In the genomic region with DNA sequence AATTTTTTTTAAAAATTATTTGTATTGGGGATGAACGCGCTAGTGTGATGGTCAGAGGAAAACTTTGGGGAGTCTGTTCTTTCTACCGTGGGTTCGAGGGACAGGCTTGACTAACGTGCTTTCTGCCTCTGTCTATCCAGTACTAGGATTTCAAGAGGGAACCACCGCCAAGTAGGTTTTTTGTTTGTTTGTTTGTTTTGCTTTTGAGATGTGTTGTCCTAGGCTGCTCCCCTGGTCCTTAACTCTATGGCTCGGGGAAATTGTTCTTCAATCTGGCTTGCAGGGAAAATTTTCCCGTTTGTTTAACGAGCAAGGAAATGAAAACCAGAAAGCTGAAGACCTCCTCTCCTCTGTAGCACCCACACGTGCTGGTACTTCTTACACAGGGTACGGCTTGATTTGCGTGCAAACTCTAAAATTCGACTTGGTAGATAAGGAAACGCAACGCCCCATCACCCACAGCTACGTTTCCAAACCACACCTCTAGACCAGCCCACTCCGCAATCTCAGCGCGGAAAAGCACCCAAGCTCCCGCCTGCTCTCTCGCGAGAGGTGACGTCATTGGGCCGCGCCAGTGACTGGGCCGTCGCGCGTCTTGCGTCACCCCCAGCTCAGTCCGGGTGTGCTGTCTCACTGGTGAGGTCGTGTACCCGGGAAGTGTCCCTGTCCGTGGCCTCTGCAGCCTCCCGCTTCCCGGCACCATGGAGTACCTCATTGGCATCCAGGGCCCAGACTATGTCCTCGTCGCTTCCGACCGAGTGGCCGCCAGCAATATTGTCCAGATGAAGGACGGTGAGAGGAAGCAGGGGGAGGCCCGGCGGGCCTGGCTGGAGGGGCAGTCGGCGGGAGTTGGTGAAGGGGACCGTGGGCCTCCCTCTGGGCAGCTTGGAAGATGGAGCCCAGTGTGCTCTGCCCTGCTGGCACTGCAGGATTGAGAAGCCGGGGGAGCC, we compare ENCODE assay signal across 8 mouse cellular contexts. TPM values are rescaled to one million over a fixed set of nuclear protein-coding genes. Genes with fewer than 3 reads are reported as not detected.
DNase-seq lines count a peak whose midpoint lies in the region; ATAC-seq and TF ChIP-seq lines count a peak whose summit lies in the region.

Gene Psmb2 (plus strand): TSS at position 577 of the 950 bp plus-strand sequence.

- TF ChIP-seq POLR2A in testis, adult 2 months (IDR thresholded peaks at IDR 0.05; ENCODE audit: control insufficient read depth, low read depth, low read length) = peak; percentile 95

- WGBS in forebrain, embryonic 12.5 days = 4% methylated on average over 48 of the region's 48 CpGs
- WGBS in heart, postnatal 0 days = 3% methylated on average over 48 of the region's 48 CpGs
- WGBS in liver, embryonic 16.5 days (ENCODE audit: insufficient replicate concordance) = 3% methylated on average over 48 of the region's 48 CpGs
- WGBS in neural tube, embryonic 13.5 days = 3% methylated on average over 48 of the region's 48 CpGs

- H3K27ac ChIP-seq in forebrain, embryonic 12.5 days = peak within 1 kb of the TSS; percentile 83
- peak within 1 kb of the TSS; percentile 68 for H3K27ac ChIP-seq in heart, postnatal 0 days (ENCODE audit: low read depth)
- peak within 1 kb of the TSS; percentile 75 for H3K27ac ChIP-seq in liver, embryonic 16.5 days (ENCODE audit: low read length)
- H3K27ac ChIP-seq in neural tube, embryonic 13.5 days (replicated peaks) = peak within 1 kb of the TSS; percentile 85
- peak within 1 kb of the TSS; percentile 85 for H3K27ac ChIP-seq in testis, adult 2 months (ENCODE audit: control insufficient read depth, insufficient read depth, low read depth, low read length)

- peaks cover 30% of the 10 kb centered on the region for H3K4me1 ChIP-seq in E14TG2a.4 (replicated peaks; ENCODE audit: low read depth, low read length)
- peaks cover 17% of the 10 kb centered on the region for H3K4me1 ChIP-seq in forebrain, embryonic 12.5 days
- H3K4me1 ChIP-seq in heart, postnatal 0 days (ENCODE audit: control insufficient read depth, insufficient read depth) = no peaks in the 10 kb centered on the region; the same call in 1 of the 2 replicates
- H3K4me1 ChIP-seq in liver, embryonic 16.5 days (ENCODE audit: control insufficient read depth, low read depth, low read length) = peaks cover 26% of the 10 kb centered on the region
- H3K4me1 ChIP-seq in neural tube, embryonic 13.5 days (replicated peaks) = peaks cover 27% of the 10 kb centered on the region
- no peaks in the 10 kb centered on the region; the same call in 1 of the 2 replicates for H3K4me1 ChIP-seq in testis, adult 2 months (ENCODE audit: control insufficient read depth, insufficient read depth, low read length)

- peak; percentile 97 for TF ChIP-seq EP300 in heart, postnatal 0 days (IDR thresholded peaks at IDR 0.05; ENCODE audit: low read depth)

- no peaks in the 10 kb centered on the region for H3K27me3 ChIP-seq in E14TG2a.4 (ENCODE audit: insufficient read depth, low read length)
- H3K27me3 ChIP-seq in forebrain, embryonic 12.5 days = peaks cover 8% of the 10 kb centered on the region; the same call in 1 of the 2 replicates
- H3K27me3 ChIP-seq in heart, postnatal 0 days (ENCODE audit: control insufficient read depth, insufficient read depth, low read length) = no peaks in the 10 kb centered on the region
- no peaks in the 10 kb centered on the region for H3K27me3 ChIP-seq in liver, embryonic 16.5 days (ENCODE audit: control insufficient read depth, insufficient read depth, low read depth, low read length)
- no peaks in the 10 kb centered on the region for H3K27me3 ChIP-seq in neural tube, embryonic 13.5 days
- H3K27me3 ChIP-seq in testis, adult 2 months (ENCODE audit: control insufficient read depth, insufficient read depth, low read length) = no peaks in the 10 kb centered on the region

- peaks cover 24% of the 10 kb centered on the region for H3K36me3 ChIP-seq in E14TG2a.4 (ENCODE audit: insufficient read depth, low read length)
- no peaks in the 10 kb centered on the region for H3K36me3 ChIP-seq in forebrain, embryonic 12.5 days (replicated peaks)
- H3K36me3 ChIP-seq in heart, postnatal 0 days (replicated peaks; ENCODE audit: control insufficient read depth, insufficient read depth, low read length) = no peaks in the 10 kb centered on the region
- no peaks in the 10 kb centered on the region for H3K36me3 ChIP-seq in liver, embryonic 16.5 days (ENCODE audit: control insufficient read depth, insufficient read depth)
- no peaks in the 10 kb centered on the region for H3K36me3 ChIP-seq in neural tube, embryonic 13.5 days
- H3K36me3 ChIP-seq in testis, adult 2 months (ENCODE audit: control insufficient read depth, insufficient read depth, low read length) = no peaks in the 10 kb centered on the region

- no peak for TF ChIP-seq CTCF in E14TG2a.4 (conservative IDR thresholded peaks at IDR 0.05; ENCODE audit: low read length)
- no peak for TF ChIP-seq CTCF in heart, postnatal 0 days (IDR thresholded peaks at IDR 0.05; ENCODE audit: low read depth)
- no peak for TF ChIP-seq CTCF in testis, adult 2 months (IDR thresholded peaks at IDR 0.05; ENCODE audit: control insufficient read depth, insufficient read depth, insufficient replicate concordance, low read depth, low read length)

- DNase-seq in c-Kit-positive CD71-positive TER-119-positive erythroid progenitor cells, embryonic 14.5 days (ENCODE audit: low spot score) = peak; percentile 97
- peak; percentile 92 for DNase-seq in heart, postnatal 0 days (ENCODE audit: low spot score)
- peak; percentile 99 to 100 for DNase-seq in kidney, postnatal 4 days

- no peaks in the 10 kb centered on the region for H3K9me3 ChIP-seq in E14TG2a.4 (ENCODE audit: low read length)
- no peaks in the 10 kb centered on the region for H3K9me3 ChIP-seq in forebrain, embryonic 12.5 days
- no peaks in the 10 kb centered on the region for H3K9me3 ChIP-seq in heart, postnatal 0 days (replicated peaks; ENCODE audit: control insufficient read depth, low read length)
- no peaks in the 10 kb centered on the region for H3K9me3 ChIP-seq in liver, embryonic 16.5 days (replicated peaks; ENCODE audit: control insufficient read depth, low read length)
- no peaks in the 10 kb centered on the region for H3K9me3 ChIP-seq in neural tube, embryonic 13.5 days

- H3K4me2 ChIP-seq in forebrain, embryonic 12.5 days = peak within 1 kb of the TSS; percentile 92
- H3K4me2 ChIP-seq in heart, postnatal 0 days (ENCODE audit: low read depth, low read length) = peak within 1 kb of the TSS; percentile 86
- peak within 1 kb of the TSS; percentile 71 for H3K4me2 ChIP-seq in liver, embryonic 16.5 days (ENCODE audit: low read depth, low read length)
- peak within 1 kb of the TSS; percentile 90 for H3K4me2 ChIP-seq in neural tube, embryonic 13.5 days

- peak; percentile 97 for ATAC-seq in forebrain, embryonic 12.5 days (ENCODE audit: low FRiP score)
- peak; percentile 99 for ATAC-seq in heart, postnatal 0 days (ENCODE audit: insufficient read depth, low read depth)
- peak; percentile 95 for ATAC-seq in liver, embryonic 16.5 days (ENCODE audit: low read depth)
- ATAC-seq in neural tube, embryonic 13.5 days (ENCODE audit: low read depth) = peak; percentile 98

- H3K4me3 ChIP-seq in E14TG2a.4 (replicated peaks; ENCODE audit: low read length) = peak within 1 kb of the TSS; percentile 100
- peak within 1 kb of the TSS; percentile 99 for H3K4me3 ChIP-seq in forebrain, embryonic 12.5 days (replicated peaks)
- peak within 1 kb of the TSS; percentile 78 for H3K4me3 ChIP-seq in heart, postnatal 0 days (ENCODE audit: low read depth, low read length)
- peak within 1 kb of the TSS; percentile 100 for H3K4me3 ChIP-seq in liver, embryonic 16.5 days (ENCODE audit: low read depth, low read length)
- H3K4me3 ChIP-seq in neural tube, embryonic 13.5 days = peak within 1 kb of the TSS; percentile 72
- H3K4me3 ChIP-seq in testis, adult 2 months (ENCODE audit: control insufficient read depth, low read depth, low read length) = peak within 1 kb of the TSS; percentile 94

- peak within 1 kb of the TSS; percentile 98 for H3K9ac ChIP-seq in forebrain, embryonic 12.5 days
- H3K9ac ChIP-seq in heart, postnatal 0 days (replicated peaks; ENCODE audit: low read depth, low read length) = peak within 1 kb of the TSS; percentile 92
- H3K9ac ChIP-seq in liver, embryonic 16.5 days (ENCODE audit: low read depth, low read length) = peak within 1 kb of the TSS; percentile 96
- peak within 1 kb of the TSS; percentile 85 for H3K9ac ChIP-seq in neural tube, embryonic 13.5 days

RNA-seq across cellular contexts. Expression of gene Psmb2, which starts in this region (rescaled TPM):
- polyA plus RNA-seq in forebrain, embryonic 12.5 days (2016; fragmentation: Nextera tagmentation; extraction: Ambion mirVana) = 472 and 480 TPM in 2 replicates
- total RNA-seq in heart, postnatal 0 days (2014; rRNA removed; ENCODE audit: low replicate concordance) = 232 and 263 TPM in 2 replicates
- polyA plus RNA-seq in heart, postnatal 0 days (2015; fragmentation: Nextera tagmentation; extraction: Ambion mirVana) = 443 and 455 TPM in 2 replicates
- 222 and 248 TPM in 2 replicates for polyA plus RNA-seq in liver, embryonic 16.5 days (2015; fragmentation: Nextera tagmentation; extraction: Ambion mirVana)
- polyA plus RNA-seq in neural tube, embryonic 13.5 days (2015; fragmentation: Nextera tagmentation; extraction: Ambion mirVana) = 464 and 490 TPM in 2 replicates
- polyA plus RNA-seq in testis, adult 2 months (2012; rRNA removed) = 66.9 and 77.9 TPM in 2 replicates

Comparison
In these comparisons a context has a peak if more than half of its experiments do, and no peak if none do; other contexts are left out.
1. Peak in every context shown above with its lines: DNase-seq, ATAC-seq, H3K4me3 ChIP-seq and H3K27ac ChIP-seq.